Mouse (Mus musculus) gastrocnemius, postnatal 14 days (tissue): ENCODE measurements at regions not wholly inside any gene's neighbourhood (a gene's known extent, or its start where the extent isn't known, plus 50 kb on each side); places are given as distances from the start of the nearest gene placed in this dataset.
A peak's percentile ranks its signal among the peaks of the same experiment; 100 is the strongest.

Source experiments
- DNase-seq: peaks from one replicate; pipeline ENCODE4 v3.0.0; 2021; ENCODE audit warnings: mixed read lengths
- intact Hi-C: fragments of 180-260 bp; cut with DNase I; formaldehyde crosslinking; loops from one replicate; pipeline ENCODE4 v1.15.1; 2025; ENCODE audit warnings: low total_unique reads

DNA sequence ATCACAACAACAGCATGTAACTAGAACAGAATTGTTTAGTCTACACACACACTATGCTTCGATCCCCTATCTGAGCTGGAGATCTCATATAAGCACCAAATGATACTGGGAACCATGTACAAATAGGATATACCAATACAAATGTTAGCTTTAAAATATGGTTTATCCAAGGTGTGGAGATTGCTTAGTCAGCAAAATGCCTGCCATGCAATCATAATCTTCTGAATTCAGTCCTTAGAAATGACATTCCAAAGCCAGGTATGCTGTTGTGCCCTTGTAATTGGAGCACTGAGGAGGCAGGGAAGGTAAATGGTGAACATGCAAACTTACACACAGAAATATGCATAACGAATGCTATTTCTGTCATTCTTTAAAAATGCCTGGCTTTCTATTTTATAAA, 54.0 kb upstream of the Thsd7b start:
- DNase-seq, result no peak
- intact Hi-C loops, result no loop called here

DNA sequence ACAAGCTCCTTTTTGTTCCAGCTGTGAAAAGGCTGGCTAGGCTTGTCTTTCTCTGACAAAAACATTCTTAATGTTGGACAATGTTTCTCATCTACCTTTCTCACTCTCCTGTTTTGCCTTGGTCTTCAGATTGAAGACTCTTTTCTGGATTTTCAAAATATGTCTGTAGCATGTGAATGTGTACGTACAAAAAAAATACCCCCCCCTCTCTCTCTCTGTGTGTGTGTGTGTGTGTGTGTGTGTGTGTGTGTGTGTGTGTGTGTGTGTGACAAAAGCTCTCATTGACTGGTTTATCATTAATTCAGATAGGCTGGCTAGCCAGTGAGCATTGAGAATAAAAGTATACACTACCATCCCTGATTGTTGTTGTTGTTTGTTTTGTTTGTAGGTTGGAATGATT, 64.3 kb upstream of the Thsd7b start:
- DNase-seq, result no peak
- intact Hi-C loops, result no loop called here

DNA sequence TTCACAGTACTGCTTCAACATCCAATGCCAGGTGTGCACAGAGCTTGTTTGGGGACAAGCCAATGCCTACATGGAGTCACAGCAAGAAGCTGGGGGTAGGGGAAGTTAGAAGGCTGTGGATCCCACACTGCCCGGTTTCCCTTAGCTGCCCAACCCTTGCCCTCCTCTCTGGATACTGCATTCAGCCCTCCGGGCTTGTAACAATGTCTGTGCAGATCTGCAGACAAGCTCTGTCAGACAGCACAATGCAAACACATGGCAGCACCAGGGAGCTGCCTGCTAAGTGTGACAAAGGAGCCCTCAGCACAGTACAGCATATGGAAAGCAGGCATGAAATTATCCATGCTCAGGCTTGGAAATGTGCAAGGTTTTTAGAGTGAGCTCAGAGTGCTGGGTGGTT, 64.7 kb upstream of the Thsd7b start:
- no peak for DNase-seq
- intact Hi-C loops, result no loop called here

DNA sequence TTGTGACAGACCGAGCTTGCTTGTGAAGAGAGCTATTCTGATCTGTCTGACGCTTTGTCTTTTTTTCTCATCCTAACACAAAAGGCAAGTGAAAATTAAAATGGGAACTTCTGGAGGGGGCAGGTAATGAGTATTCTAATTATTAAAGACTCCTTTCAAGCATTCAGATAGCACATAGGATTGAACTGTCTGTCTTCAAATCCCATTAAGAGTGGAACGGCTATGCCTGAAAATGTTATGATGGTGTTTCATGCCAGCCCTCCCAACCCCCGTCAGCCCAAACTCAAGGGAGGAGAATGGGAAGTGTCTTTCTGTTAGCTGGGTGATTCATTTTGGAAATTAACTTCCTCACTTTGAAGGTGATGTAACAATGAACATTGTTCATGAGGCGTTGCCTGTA, 65.4 kb upstream of the Thsd7b start:
- intact Hi-C loops, result no loop called here
- DNase-seq, result no peak

DNA sequence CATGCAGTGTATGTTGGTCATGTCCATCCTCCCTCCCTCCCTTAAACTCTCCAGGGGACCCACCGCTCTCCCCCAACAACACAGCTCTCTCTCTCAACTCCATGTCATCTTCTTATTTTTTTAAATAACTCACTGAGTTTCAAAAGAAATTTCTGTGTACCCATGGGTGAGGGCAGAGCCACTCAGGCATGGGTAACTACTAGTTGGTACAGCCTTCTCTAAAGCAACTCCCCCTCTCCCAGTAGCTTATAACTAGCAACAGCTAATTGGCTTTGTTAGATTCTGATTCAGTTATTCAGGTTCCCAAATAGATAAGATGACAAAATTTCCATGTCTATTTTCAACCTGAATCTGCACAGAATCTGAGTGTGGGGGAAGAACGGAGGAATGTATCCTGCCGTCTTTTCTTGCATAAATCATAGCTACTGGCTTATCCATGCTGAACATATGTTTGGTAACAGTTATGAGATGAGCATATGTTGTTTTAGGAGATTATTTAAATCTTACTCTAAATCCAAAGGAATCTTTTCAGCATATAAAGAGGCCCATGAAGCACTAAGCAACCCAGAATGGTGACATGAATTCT, 92.8 kb upstream of the Thsd7b start:
- no peak for DNase-seq
- intact Hi-C loops, result no loop called here

DNA sequence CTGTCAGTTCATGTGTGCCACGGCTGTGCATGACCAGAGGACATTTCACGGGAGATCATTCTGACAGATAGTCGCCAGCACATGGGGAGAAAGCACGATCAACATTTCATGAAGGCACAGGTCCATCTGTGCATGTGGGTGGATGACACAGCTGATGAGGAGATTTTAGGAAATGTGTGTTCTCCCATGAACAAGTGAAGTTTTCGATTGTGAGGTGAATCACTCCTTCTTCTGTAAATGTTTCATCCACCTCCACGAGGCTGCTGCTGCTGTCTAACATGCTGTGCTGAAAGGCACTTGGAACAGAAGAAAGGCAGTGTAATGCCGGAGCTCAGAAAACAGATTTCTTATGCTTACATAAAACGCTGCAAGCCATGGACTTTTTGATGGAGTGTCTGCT, 103.2 kb upstream of the Thsd7b start:
- DNase-seq, result no peak
- intact Hi-C loops, result no loop called here

DNA sequence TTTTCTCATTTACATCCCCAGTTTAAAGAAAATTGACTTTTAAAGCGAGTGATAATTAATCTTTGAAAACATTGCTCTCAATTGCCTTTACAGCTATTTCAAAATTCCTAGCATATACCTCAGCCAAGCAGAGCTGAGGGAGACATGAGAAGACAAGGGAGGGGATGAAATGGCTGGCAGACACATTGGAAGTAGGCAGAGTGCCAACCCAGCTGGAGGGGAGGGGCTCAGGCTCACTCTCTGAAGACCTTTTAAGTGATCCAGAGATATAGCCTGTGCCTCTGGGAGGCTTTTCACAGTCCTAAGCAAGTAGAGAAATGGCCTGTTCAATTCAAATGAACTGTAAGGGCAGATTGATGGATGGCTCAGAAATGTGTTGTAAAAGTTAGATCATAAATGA, 122.5 kb upstream of the Thsd7b start:
- DNase-seq, result no peak
- intact Hi-C loops, result no loop called here

DNA sequence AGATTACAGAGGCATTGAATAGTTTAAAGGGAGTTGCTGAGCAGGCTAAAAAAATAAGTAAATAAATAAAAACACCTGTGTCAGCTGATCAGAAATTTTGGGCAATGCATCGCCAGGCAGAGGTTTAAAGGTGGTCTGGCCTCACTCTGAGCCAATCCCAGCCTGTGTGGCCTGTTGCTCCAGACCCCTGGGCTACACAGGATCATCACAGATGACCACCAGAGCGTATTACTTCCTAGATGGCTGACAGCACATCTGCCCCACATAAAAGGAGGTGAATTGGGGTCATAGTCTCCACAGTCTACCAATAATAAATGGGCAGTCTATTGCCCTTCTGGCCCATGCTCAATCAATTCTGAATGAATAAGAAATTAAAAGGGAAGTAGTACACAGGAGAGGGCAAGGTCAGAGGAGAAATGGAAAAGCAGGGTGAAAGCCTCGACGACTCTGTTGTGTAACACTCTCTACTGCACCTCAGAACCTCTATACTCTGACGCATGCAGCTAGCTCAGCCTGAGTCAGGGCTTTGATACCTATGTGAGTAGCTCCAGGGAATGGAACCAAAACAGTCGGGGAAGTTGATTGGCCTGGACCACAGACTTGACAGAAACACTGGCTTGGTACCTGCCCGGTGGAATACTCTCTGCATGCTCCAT, 124.2 kb upstream of the Thsd7b start:
- no peak for DNase-seq
- intact Hi-C loops, result no loop called here

DNA sequence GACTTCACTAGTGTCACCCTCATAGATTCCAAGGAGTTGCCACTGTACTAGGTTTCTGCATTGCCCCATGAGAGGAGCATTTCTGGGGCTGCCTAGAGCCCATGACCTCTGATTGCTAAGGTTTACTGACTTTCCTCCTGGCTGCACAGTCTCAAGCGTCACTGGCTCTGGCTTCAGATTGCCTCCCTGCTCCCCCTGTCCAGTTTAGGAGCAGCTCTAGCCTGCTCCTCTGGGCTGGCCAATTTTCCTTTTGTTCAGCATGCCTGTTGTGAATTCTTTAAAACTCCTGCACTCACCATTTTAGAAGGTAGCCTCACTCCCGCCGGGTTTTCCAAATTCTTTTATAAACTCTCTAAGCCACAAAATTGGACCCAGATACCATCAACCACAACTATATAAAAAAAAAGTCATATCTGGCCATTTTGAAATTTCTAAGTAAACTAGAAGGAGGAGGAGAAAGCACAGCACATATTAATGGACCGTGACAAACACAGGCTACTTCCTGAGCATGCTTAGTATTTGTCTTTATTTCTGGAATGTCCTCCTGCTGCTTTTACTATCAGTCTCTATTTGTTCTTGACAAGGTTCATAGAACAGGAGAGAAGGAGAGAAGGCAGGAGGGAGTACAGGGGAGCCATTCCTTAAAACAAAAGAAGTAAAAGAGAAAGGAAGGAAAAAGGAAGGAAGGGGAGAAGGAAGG, 126.6 kb upstream of the Thsd7b start:
- no peak for DNase-seq
- intact Hi-C loops, result no loop called here

DNA sequence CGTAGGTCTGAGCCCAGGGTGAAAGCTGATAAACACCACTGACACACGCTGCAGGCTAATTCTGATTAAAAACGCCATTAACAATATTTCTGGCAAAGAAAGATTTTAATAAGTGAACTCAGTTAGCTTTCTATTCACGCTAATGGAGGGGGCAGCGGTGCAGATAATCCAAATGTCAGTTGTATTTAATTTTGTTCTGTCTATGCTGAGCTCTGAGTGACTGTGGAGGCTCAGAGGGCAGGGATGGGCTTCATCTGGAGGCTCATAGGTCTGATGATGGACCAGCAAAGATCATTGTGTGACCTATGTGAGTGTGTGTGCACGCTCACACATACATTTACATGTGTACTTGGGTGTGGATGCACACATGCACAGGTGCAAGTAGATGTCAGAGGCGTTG, 134.3 kb upstream of the Thsd7b start:
- DNase-seq, result no peak
- intact Hi-C loops, result no loop called here

DNA sequence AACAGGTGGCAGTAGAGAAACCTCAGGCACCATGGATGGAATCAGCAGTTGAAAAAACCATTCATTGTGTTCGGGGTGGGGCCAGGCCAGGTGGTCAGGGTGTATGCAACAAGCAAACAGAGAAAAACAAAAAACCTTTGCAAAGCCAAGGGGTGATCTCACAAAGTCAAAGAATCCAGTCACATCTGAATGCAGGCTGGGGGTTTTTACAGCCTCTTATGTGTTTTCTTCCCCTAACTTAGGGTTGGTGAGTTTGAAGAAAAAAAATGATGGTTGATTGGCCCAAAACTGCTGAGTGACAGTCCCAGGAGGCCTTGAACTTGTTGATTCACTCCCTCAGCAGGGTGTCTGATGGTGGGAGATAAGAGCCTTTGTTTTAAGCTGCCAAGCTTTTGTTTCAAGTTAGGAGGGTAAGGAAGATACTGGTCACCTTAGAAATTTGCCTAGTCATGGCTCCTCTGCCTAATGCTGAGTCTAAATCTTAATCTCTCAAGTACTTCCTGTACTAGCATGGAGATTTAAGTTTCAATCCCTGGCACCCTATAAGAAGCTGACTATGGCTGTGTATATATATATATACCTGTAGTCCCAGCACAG, 166.0 kb upstream of the Thsd7b start:
- intact Hi-C loops, result no loop called here

DNA sequence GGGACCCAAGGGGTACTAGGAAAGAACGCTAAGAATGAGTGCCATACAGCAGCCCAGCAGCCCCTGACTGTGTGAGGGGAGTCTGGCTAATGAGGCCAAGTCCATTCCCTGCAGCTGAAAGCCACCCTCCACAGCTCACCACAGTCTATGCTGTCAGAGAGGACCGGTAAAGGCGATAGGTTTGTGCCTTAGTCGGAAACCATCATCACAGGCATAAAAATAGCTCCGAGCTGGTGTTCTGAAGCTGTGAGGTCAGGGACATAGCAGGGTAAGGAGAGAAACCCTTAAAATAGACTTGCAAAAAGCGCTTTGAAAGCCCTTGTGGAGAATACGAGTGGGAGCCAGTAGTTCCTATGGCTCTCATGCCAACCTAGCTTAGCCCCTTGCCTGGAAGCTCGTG, 172.1 kb upstream of the Thsd7b start:
- DNase-seq, result no peak
- intact Hi-C loops, result no loop called here

More for the DNA sequence above, 166.0 kb upstream of the Thsd7b start:
- no peak for DNase-seq

DNA sequence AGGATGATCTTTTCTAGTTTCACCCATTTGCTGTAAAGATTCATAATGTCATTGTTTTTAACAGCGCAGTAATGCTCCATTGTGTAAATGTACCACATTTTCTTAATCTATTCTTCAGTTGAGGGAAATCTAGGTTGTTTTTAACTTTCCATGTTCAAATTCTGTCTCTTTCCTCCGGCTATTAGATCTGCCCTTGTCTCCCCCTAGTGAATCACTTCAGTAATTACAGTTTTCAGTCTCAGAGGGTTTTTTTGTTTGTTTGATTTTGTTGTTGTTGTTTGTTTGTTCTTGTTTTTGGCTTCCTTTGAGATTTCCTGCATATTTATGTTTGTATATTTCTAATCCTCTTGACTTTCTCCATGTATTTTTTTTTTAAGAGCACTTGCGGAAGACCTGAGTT, 194.8 kb upstream of the Thsd7b start:
- intact Hi-C loops, result no loop called here
- no peak for DNase-seq

DNA sequence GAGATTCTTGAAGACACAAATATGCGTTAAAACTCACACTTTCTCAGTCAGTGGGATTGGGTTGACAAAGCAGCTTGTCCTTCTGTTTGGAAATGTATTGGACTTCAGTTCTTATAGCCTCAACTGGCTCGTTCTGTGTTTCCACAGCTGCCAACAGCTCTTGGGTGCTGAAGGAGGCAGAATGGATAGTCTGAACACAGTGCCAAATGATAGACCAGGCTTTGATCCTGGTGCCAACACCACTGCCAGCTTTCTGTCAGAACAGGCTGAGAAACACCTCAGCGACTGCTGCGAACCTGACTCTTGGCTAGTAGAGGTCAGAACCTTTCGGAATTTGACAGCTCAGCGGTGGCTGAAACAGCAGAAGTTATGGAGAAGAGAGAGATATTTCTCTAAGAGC, 215.9 kb upstream of the Thsd7b start:
- DNase-seq, result peak; percentile 3
- intact Hi-C loops, result no loop called here

DNA sequence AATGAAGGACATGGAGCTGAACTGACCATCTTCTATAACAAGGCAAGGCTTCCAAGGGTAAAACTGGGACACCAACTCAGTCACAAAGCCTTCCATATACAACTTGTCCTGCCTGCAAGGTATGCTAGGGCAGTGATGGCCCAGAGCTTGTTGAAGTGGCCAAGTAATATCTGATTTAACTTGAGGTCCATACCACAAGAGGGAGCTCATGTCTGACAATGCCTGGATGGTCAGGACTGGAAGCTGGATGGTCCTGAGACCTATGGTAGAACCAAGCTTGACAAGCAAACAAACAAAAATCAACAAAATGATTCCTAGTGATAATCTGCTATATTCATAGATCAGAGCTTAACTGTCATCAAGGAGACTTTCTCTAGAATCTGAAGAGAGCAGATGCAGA, 217.8 kb upstream of the Thsd7b start:
- DNase-seq, result no peak
- intact Hi-C loops, result no loop called here

DNA sequence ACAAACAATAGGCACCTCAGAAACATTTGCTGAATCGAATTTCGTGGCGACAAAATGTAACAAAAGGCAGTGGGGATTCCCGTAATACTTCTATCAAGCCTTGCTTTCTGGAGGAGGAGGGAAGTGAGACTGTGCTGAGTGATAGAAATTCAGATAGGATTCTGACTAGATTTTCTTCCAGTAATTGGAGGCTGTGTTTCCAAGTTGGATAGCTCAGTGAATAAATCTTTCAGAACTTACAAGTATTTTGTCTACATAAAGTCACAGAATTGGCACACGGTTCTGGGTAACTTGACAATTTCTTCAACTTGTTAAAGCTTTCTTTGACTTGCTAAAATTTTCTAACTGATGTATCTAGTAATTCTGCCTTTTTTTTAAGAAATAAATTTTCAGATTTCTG, 239.4 kb upstream of the Thsd7b start:
- intact Hi-C loops, result no loop called here
- DNase-seq, result no peak

DNA sequence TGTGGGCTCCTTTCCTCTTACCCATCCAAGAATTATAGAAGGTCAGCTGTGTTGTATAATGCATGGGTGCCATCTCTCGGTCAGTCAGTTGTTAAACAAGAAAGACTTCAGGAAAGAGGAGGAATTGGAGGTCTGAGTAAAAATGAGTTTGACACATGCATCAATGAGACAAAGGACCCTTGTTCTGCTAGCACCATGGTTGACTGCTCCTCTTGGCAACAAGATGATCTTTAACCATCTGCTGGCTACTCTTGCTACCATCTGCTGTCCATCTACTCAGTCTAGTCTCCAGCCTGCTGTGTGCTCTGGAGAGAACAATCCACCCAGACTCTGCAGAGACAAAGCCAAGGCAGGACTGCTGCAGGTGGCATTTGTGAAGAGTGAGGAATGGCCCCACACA, 267.2 kb upstream of the Thsd7b start:
- no peak for DNase-seq
- intact Hi-C loops, result no loop called here

DNA sequence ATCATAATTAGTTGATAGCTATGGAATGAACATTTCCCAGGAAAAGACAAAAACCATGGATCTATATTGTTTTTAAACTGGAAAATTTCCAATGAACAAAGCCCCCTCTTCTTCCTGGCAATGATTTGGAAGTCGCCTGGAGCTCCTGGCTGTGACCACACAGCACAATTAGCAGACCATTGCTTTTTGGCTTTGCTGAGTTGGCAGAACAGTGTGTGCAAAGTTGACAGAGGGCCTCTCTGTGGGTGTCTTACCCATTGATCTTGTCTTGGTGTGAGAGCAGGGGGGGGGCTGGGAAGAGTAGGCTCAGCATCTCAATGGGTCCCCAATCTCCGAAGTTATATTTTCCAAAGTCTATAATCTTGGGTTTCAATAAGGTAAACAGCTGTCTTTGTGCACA, 270.8 kb upstream of the Thsd7b start:
- DNase-seq, result no peak
- intact Hi-C loops, result no loop called here

DNA sequence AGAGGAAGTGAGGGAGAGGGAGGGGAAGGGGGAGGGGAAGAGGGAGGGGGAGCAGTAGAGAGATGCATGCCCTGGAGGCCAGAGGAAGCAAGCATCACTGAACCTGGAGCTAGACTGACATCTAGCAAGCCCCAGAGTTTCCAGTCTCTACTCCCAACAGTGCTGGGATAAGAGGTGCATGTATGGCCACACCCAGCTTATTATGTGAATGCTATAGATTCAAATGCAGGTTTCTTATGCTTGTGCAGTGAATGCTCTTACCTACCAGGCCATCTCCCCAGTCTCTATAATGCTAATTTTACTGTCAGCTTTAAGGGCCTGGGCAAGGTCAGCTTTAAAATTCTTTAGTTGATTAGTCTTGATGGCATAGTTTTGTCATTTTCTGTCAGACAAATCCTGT, 271.3 kb upstream of the Thsd7b start:
- intact Hi-C loops, result no loop called here
- DNase-seq, result no peak

DNA sequence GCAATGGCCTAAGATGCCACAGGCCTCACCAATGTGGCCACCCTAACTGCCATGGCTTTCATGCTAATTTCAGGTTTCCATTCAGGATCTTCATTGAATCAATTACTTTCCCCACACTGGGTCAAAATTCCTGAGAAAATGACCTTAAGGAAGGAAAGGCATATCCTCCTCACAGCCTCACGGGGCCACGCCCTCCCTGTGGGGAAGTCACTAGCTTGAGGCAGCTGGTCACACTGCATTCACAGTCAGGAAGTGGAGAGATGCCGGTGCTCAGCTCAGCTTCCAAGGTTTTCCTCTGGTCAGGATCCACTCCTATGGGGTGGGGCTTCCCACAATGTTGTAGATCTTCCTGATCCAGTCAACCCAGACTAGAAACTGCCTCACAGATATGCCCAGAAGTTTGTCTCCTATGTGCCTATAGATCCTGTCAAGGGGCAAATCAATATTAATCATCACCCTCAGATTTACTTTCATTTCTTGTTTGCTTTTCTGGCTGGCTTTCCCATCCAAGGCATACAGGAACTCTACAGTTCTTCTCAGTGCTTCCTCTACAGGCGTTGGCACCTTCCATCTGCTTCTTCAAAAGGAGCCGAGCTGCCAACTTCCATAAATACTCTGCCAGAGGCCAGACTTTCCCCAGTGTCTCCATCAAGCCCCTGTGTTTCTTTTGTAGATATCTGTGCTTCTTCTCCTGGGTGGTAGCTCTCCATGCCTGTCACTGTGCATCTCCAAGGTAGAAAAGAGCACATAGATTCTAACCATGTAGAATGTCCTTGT, 273.2 kb upstream of the Thsd7b start:
- DNase-seq, result no peak
- intact Hi-C loops, result no loop called here
